Mouse (Mus musculus) heart, embryonic 14.5 days (tissue): ENCODE results near the gene Adamtsl1. TPM values are rescaled to one million over a fixed set of nuclear protein-coding genes. Genes with fewer than 3 reads are reported as not detected.

Experiments used
- ATAC-seq: fragments of 200-750 bp; cut with Nextera tagmentation; 2 replicates; pipeline ENCODE4 v1.8.0; 2017; ENCODE audit warnings: low read depth, moderate TSS enrichment; ENCODE audit not compliant: insufficient number of reproducible peaks, insufficient read depth, low FRiP score
- H3K27ac ChIP-seq, 2 experiments: fragments of 200-500 bp in 1 of 2; fragments of 300-500 bp in 1 of 2; sonication (generic) in 1 of 2; replicated peaks in 1 of 2; 2 replicates each; pipeline ENCODE4 v1.5.1; 2012 to 2014; ENCODE audit warnings: low read depth in 2 of 2, low read length in 2 of 2, control low read depth in 1 of 2, mild to moderate bottlenecking in 1 of 2, mixed read lengths in 1 of 2; ENCODE audit not compliant: control insufficient read depth in 1 of 2, insufficient read depth in 1 of 2
- H3K27me3 ChIP-seq: fragments of 300-500 bp; sonication (generic); 2 replicates; pipeline ENCODE4 v1.6.1; 2014; ENCODE audit warnings: mild to moderate bottlenecking, low read length, control low read depth; ENCODE audit not compliant: control insufficient read depth, insufficient read depth
- H3K36me3 ChIP-seq: fragments of 300-500 bp; sonication (generic); 2 replicates; pipeline ENCODE4 v1.6.1; 2014; ENCODE audit warnings: mild to moderate bottlenecking, control low read depth, low read length, mixed read lengths; ENCODE audit not compliant: control insufficient read depth, insufficient read depth
- H3K4me1 ChIP-seq, 2 experiments: fragments of 200-500 bp in 1 of 2; fragments of 300-500 bp in 1 of 2; sonication (generic) in 1 of 2; 2 replicates each; pipeline ENCODE4 v1.6.1; 2012 to 2014; ENCODE audit warnings: low read length in 2 of 2, control low read depth in 1 of 2, mixed read lengths in 1 of 2; ENCODE audit not compliant: control insufficient read depth in 2 of 2, insufficient read depth in 2 of 2
- H3K4me2 ChIP-seq: fragments of 300-500 bp; sonication (generic); 2 replicates; pipeline ENCODE4 v1.6.1; 2014; ENCODE audit warnings: mild to moderate bottlenecking, low read length
- H3K4me3 ChIP-seq, 2 experiments: fragments of 200-500 bp in 1 of 2; fragments of 300-500 bp in 1 of 2; sonication (generic) in 1 of 2; 2 replicates each; pipeline ENCODE4 v1.5.1; 2012 to 2014; ENCODE audit warnings: low read length in 2 of 2, mild to moderate bottlenecking in 2 of 2, control low read depth in 1 of 2, low read depth in 1 of 2, moderate library complexity in 1 of 2; ENCODE audit not compliant: control insufficient read depth in 1 of 2, insufficient read depth in 1 of 2
- H3K9ac ChIP-seq: fragments of 300-500 bp; sonication (generic); 2 replicates; pipeline ENCODE4 v1.6.1; 2014; ENCODE audit warnings: mild to moderate bottlenecking, low read length
- H3K9me3 ChIP-seq: fragments of 300-500 bp; sonication (generic); 2 replicates; pipeline ENCODE4 v1.6.1; 2016; ENCODE audit warnings: low read length, control low read depth; ENCODE audit not compliant: control insufficient read depth
- WGBS: fragments of 180-500 bp; shearing (Covaris S2); extraction: QIAGEN DNeasy Blood & Tissue Kit; methylation state at CpG from one replicate; pipeline ENCODE4 v1.1.7; 2014; 5-methylcytosine and 5-hydroxymethylcytosine counted together
- polyA plus RNA-seq: library from polyadenylated mRNA; unstranded; fragments of >200 nt; fragmentation: Nextera tagmentation; extraction: Ambion mirVana; gene quantifications from 2 replicates; pipeline ENCODE4 v1.2.1, GENCODE M21; 2014

Adamtsl1 gene
- polyA plus RNA-seq, 1 experiment from 2014 or later = 16.2 TPM

DNA sequence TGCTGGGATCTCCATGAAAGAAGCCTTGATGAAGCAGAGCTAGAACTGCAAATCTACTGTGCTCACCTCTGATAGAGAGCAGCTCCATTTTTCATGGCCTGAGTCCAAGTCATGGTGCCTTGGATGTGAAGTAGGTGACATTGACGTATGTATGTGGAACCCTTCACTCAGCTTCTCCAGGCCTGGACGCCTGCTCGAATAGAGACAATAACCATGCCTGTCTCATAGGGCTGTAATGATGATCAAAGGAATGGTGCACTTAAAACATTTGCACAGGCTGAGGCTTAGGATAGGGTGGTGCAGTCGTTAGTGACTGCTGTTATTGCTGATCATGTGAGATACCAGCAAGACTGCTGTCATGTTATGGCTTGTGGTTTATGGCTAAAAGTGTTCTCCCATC lies 801.1 kb downstream of the Adamtsl1 start:
- Histone ChIP-seq H3K4me1 (peaks cover 30 to 63% of the 10 kb centered on the region in 2 experiments), H3K27ac (peak overlapping the region; percentile 66 to 84), H3K4me2 (no peak overlapping the region), H3K4me3 (no peak overlapping the region), H3K9me3 (no peaks in the 10 kb centered on the region), H3K9ac (no peak overlapping the region), H3K36me3 (no peaks in the 10 kb centered on the region), H3K27me3 (no peaks in the 10 kb centered on the region)
- ATAC-seq = peak; percentile 24; the same call in 1 of the 2 replicates
- 23% methylated on average over 4 of the region's 4 CpGs for WGBS

DNA sequence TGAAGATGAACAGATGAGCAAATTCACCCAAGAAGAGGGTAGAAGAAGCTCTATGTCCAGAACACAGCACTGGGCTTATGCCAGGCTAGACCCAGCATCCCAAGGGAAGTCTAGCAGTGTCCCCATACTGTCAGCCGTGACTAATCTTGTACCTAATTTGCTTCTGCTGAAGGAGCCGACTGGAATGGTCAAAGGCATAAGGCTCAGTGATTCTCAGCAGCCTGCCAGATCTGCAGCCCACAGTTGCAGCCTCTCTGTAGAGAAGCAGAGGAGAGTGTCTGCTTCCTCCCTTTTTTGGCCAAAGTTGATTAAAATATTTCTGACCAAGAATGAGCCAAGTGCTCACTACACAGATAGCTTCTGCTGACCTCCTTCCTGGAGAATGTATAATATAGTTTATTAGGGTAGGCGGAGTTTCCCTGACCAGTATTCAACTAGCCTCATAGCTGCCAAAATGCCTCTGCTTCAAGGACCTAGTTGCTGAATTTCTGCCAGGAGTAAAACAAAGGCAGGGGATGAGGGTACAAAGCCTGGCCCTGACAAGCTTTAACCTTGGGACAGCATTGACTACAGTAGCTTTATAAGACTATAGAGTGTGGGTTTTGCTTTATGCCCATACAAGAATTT lies 804.1 kb downstream of the Adamtsl1 start:
- H3K9me3 ChIP-seq = no peaks in the 10 kb centered on the region
- no peak for ATAC-seq
- H3K4me1 ChIP-seq = peaks cover 24 to 43% of the 10 kb centered on the region in 2 experiments
- 42% methylated on average over 3 of the region's 3 CpGs for WGBS
- peak overlapping the region; percentile 69 to 84 for H3K27ac ChIP-seq
- no peaks in the 10 kb centered on the region for H3K36me3 ChIP-seq
- H3K4me2 ChIP-seq = no peak overlapping the region
- no peaks in the 10 kb centered on the region for H3K27me3 ChIP-seq
- H3K4me3 ChIP-seq = no peak overlapping the region
- no peak overlapping the region for H3K9ac ChIP-seq

DNA sequence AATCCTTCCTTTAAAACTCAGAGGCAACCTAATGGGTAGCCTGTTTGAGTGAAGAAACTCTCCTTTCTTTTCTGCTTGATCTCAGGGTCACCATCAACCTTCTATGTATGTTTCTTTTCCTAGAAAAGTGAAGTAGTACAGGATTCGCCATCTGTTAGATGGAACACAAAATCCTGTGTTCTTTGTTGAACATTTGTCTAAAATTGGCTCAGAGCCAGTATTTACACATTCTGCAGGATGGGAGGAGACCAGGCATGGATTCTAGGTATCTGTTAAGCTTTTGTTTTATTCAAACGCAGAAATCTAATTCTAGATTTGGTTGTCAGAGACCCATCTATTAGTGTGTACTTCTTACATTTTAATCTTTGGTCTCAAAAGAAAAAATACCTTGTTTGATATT lies 811.4 kb downstream of the Adamtsl1 start:
- WGBS = 45% methylated on average over 2 of the region's 2 CpGs
- ATAC-seq = no peak
- Histone ChIP-seq H3K9ac (no peak overlapping the region), H3K9me3 (no peaks in the 10 kb centered on the region), H3K4me2 (no peak overlapping the region), H3K4me3 (no peak overlapping the region), H3K36me3 (no peaks in the 10 kb centered on the region), H3K27ac (peak overlapping the region in 1 of 2 experiments; percentile 27; a peak in 1 of 4 replicates), H3K4me1 (peaks cover 15 to 24% of the 10 kb centered on the region in 2 experiments), H3K27me3 (no peaks in the 10 kb centered on the region)

- Histone ChIP-seq H3K9ac (no peak overlapping the region), H3K27ac (peak overlapping the region in 1 of 2 experiments; percentile 1; a peak in 1 of 4 replicates), H3K4me1 (peaks cover 13 to 22% of the 10 kb centered on the region in 2 experiments), H3K36me3 (no peaks in the 10 kb centered on the region), H3K4me2 (no peak overlapping the region), H3K4me3 (no peak overlapping the region), H3K9me3 (no peaks in the 10 kb centered on the region), H3K27me3 (no peaks in the 10 kb centered on the region)
- ATAC-seq = peak; percentile 21; the same call in 1 of the 2 replicates
- 62% methylated on average over 5 of the region's 5 CpGs for WGBS
These were observed 812.0 kb downstream of the Adamtsl1 start for GRCm38 (mm10) chr4:86326003-86326402.

DNA sequence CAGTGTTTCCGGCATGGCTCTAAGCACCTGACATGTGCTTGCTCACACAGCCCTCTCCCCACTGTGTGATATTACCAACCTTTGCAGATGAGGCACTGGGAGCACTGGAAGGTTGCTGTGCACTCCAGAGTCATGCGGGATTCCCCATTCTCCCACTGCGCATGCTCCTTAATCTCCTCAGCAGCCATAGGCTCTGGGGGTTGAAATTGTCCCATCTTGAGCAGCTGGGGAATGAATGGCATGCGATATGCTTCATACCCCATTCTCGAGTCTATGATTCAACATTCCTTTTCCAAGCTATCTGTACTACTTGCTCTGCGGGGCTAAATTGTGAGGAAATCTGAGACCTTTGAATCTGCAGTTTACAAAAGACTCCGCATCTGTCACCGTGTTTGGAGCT lies 812.7 kb downstream of the Adamtsl1 start:
- no peaks in the 10 kb centered on the region for H3K36me3 ChIP-seq
- no peaks in the 10 kb centered on the region for H3K9me3 ChIP-seq
- H3K4me2 ChIP-seq = no peak overlapping the region
- WGBS = 49% methylated on average over 8 of the region's 8 CpGs
- no peak overlapping the region for H3K9ac ChIP-seq
- ATAC-seq = no peak
- H3K27me3 ChIP-seq = no peaks in the 10 kb centered on the region
- H3K4me3 ChIP-seq = no peak overlapping the region
- H3K27ac ChIP-seq = peak overlapping the region in 1 of 2 experiments; percentile 1; a peak in 1 of 4 replicates
- H3K4me1 ChIP-seq = peaks cover 12 to 21% of the 10 kb centered on the region in 2 experiments

GRCm38 (mm10) chr4:86329481-86329880 lies 815.5 kb downstream of the Adamtsl1 start:
- ATAC-seq = no peak
- no peak overlapping the region for H3K27ac ChIP-seq
- H3K9me3 ChIP-seq = no peaks in the 10 kb centered on the region
- H3K4me1 ChIP-seq = peaks cover 10 to 18% of the 10 kb centered on the region in 2 experiments
- no peaks in the 10 kb centered on the region for H3K36me3 ChIP-seq
- no peak overlapping the region for H3K4me2 ChIP-seq
- H3K4me3 ChIP-seq = no peak overlapping the region
- no peaks in the 10 kb centered on the region for H3K27me3 ChIP-seq
- no peak overlapping the region for H3K9ac ChIP-seq
- 68% methylated on average over 1 of the region's 1 CpGs for WGBS

- 36% methylated on average over 10 of the region's 10 CpGs for WGBS
- H3K27ac ChIP-seq = no peak overlapping the region
These were observed 822.0 kb downstream of the Adamtsl1 start for GRCm38 (mm10) chr4:86335861-86336415.

More at GRCm38 (mm10) chr4:86335861-86336415, 822.0 kb downstream of the Adamtsl1 start:
- Histone ChIP-seq H3K36me3 (no peaks in the 10 kb centered on the region), H3K4me2 (no peak overlapping the region), H3K27me3 (no peaks in the 10 kb centered on the region), H3K4me1 (peaks cover 12 to 16% of the 10 kb centered on the region in 2 experiments; a peak in 3 of 4 replicates), H3K4me3 (no peak overlapping the region), H3K9me3 (no peaks in the 10 kb centered on the region), H3K9ac (no peak overlapping the region)
- ATAC-seq = no peak
